Mouse (Mus musculus): ENCODE results near the gene Pdgfb. TPM values are rescaled to one million over a fixed set of nuclear protein-coding genes. Genes with fewer than 3 reads are reported as not detected.

The Pdgfb gene
- total RNA-seq, 2 experiments from 2014 or later = 13.9 to 16.7 TPM

DNA sequence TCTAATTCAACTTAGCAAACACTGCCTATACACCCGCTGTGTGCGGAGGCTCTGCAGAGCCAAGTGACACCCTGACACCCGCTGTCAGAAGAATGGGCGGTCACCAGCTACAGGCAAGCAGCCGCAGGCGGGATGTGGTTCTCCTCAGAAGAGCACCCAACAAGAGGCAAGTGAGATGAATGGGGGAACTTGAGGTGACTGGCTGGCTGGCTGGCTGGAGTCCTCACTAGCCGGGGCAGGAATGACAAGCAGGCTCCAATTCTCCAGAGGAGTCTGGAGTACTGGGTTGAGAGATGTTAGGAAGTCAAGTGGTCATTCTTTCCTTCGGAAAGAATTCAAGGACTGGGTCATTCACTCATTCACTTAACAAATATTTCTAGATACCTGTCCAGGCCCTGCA lies 58.2 kb downstream of the Pdgfb start:
- no peak for DNase-seq

DNA sequence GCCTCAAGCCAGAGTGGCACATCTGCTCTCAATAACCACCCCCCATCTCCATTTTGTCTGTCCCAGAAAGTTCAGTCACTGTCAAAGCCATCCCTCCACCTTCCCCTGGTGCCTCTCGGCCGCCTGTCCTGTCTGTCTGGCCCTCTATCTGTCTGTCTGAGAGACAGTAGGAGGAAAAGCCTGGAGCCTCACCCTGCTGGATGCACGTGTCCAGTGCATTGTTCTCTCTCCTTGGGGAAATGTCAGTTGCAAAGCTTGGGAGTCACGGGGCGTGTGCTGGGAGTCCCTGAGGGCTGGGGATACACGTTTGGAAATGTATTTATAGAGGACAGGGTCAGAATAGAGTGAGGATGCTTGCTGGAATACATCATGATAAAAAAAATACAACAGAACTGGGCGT lies 61.3 kb downstream of the Pdgfb start:
- DNase-seq = no peak

DNA sequence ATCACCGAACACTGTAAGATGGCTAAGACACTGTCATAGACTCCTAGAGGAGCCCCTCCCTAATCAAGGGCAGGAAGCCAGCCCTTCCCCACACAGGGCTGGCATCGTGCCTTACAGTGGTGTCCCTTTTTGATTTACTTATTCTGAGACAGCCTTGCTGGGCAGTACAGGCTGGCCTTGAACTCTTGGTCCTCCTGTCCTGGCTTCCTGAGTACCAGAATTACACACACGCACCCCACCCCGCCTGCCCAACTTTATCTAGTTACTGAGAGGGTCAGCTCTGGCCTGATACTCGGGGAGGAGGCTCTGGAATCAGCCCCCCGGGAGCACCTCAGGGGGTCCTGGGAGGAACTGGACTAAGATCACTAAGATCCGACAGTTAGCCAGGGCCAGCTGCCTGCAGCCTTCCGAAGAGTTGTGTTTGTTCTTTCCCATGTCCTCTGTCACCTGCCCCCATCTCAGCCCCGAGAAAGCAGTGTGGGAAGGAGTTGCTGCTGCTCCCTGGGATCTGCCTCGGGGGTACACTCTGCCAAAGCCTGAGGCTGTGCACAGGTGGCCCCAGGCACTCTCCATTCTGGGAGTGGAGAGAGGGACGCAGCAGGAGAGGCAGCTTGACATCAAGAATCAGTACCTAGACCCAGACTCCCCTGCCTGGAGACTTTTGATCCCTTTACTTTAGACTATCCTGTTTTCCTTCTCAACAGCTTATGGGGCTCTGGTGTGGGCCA lies 62.1 kb downstream of the Pdgfb start:
- no peak for DNase-seq

DNA sequence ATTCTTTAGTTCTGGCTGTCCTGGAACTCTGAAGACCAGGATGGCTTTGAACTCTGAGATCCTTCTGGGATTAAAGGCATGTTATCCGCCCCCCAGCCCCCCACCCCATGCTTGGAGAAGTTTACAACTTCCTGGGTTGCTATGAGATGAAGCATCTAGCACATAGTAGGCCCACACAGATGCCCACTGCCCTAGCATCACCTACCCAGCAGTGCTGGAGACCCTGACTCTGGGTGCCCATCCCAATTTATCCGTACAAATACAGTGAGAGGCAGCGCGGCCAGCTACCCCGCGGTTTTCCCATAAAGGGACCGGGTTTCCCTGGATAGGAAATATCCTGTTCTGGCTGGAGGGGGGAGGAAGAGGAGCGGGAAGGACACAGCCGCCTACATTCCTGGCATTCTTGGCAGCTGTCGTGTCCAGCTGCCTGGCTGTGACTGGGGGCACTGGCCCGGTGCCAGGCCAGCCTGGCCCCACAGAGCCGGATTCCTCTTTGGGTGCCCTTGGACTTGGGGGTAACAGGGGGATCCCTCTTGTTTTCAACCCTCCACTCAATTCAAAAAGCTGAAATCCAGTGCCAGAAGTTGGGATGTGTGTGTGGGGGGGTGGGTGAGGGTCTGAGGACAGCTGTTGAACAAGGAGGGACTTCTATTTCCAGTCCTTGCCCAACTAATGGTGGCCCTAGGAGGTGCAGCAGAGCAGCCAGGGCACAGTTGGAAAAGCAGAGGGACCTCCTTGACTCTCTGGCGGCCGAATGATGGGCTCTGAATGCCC lies 62.9 kb downstream of the Pdgfb start:
- peak; percentile 52 for DNase-seq

DNA sequence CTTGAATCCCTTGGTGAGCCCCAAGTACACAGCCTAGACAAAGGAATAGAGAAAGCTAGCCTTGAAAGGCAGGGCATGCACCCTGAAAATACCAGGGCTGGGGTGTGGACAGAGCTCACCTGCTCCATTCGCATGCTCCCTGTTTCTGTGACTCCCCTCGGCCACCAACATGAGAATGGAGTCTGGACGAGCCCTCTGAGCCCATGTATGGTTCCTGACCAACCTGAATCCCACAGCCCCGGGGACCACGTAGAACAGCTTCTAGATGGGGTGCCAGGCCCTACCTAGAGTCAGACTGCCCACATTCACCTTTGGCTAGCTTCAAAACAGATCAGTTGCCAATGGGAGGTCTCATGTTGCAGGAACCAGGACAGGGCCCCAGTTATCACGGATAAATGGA lies 63.6 kb downstream of the Pdgfb start:
- DNase-seq = no peak

DNA sequence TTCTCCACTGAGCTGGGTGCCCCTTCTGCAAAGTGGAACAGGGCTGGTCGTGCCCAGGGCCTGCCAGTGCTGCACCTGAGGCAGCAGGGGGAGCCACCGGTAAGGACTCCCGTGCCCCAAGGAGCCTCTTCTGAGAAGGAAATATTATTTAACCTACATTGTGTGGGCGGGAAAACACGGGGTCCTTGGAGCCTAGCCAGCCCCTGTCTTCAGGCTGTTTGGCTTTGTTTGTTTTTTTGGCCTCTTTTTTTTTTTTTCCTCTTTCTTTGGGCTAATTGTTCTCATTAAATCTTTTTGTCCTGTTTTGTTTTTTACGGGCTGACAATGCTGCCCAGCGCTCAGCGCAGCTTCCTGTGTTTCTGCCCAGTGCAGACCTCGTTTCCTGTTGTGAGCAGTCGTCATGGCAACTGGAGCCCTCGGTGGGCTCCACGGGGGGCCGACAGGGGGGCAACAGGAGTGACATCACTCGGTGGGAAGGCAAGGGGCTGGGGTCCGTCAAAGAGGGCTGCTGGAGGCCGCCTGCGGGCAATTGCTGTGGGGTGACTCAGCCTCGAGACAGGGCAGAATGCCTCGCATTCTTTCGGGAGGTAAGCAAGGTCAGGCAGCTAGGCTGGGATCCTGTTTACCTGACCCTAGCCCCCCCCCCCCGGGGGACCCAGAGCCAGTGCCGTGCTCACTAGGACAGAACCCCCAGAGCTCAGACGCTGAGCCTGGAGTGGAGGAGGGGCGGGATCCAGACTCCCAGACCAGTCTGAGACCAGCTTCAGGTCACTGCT lies 64.3 kb downstream of the Pdgfb start:
- DNase-seq = peak; percentile 63

DNA sequence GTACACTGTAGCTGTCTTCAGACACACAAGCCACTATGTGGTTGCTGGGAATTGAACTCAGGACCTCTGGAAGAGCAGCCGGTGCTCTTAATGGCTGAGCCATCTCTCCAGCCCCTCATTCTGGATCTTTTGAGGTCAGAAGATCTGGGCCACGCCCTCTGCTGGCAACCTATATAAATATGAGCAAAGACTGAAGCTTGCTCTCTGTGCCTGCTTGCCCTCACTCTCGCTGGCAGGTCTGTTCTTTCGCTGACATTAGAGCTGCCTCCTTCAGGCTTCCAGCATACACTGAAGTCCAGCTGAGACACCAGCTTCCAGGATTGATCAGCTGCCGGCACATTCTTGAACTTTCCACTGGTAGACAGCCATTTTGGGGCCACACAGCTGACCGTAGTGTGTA lies 67.1 kb downstream of the Pdgfb start:
- no peak for DNase-seq

DNA sequence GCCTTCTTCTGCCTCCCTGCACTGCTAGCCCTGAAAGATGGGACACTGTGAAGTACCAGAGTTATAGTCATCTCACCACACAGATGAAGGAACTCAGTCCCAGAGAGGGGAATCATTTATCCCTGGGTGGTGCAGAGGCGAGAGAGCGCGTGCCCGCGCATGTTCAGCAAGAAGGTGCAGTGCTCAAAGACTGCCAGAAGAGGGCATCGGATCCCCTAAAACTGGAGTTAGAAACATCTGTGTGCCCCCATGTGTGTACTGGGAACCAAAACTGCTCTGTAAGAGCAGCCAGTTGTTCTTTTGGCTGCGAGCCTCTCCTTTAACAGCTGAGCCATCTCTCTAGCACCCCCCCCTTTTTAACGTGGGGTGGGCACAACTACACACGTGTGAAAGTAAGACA lies 68.0 kb downstream of the Pdgfb start:
- no peak for DNase-seq

DNA sequence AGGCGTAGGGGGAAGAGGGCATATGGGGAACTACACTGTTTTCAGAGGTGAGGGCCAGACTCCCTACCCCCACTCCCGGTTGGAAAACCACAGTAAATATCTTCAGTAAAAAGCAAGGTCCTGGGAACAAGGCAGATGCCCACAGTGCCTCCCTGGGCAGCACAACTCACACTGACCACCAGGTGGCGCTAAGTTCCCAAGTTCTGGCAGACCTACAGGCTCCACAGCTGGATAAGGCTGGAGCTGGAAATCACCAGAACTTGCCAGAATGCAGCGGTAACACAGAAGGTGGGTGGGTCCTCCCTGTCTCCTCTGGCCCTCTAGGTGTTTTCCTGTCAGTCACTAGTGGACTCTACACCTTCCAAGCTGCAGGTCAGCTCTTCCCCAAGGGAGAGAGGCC lies 68.8 kb downstream of the Pdgfb start:
- DNase-seq = peak; percentile 79

Small RNA genes within 50 kb of the gene (microRNA-seq; reads per million reads assigned to microRNA genes)
- 1.5 to 2.9 reads per million in 2 experiments for gene Mir7213 (ENCODE audit: borderline replicate concordance in 2 of 2)

Other genes with a start within 250 kb of the Pdgfb start
- 1 to 10 TPM; 5.9 to 6.1 TPM for gene Dnal4, start 237.1 kb downstream of the Pdgfb start, total RNA-seq (2021)
- 1 to 10 TPM in 1 of 2 experiments, under 1 TPM in 1; 0.72 to 1.0 TPM for gene Nptxr, start 210.2 kb downstream of the Pdgfb start, total RNA-seq (2021)
- under 1 TPM in 1 of 2 experiments, not detected in 1; 0.61 TPM for gene Npcd, start 180.7 kb downstream of the Pdgfb start, total RNA-seq (2021)
- 10 to 100 TPM; 12.5 to 14.6 TPM for gene Cbx6, start 180.3 kb downstream of the Pdgfb start, total RNA-seq (2021)
- gene Apobec3, start 123.3 kb downstream of the Pdgfb start, total RNA-seq (2021) = 1 to 10 TPM; 2.3 to 4.0 TPM
- gene Cbx7, start 43.9 kb downstream of the Pdgfb start, total RNA-seq (2021) = 10 to 100 TPM in 1 of 2 experiments, 1 to 10 TPM in 1; 8.6 to 11.1 TPM
- gene Syngr1, start 76.4 kb upstream of the Pdgfb start, total RNA-seq (2021) = 10 to 100 TPM; 34.6 to 37.7 TPM
- gene Rpl3, start 76.9 kb upstream of the Pdgfb start, total RNA-seq (2021) = 10 to 100 TPM; 48.4 to 80.1 TPM
- 10 to 100 TPM; 13.8 to 14.6 TPM for gene Tab1, start 118.2 kb upstream of the Pdgfb start, total RNA-seq (2021)
- 1 to 10 TPM in 1 of 2 experiments, under 1 TPM in 1; 0.87 to 1.1 TPM for gene Mgat3, start 158.7 kb upstream of the Pdgfb start, total RNA-seq (2021)
- 10 to 100 TPM; 19.5 to 23.2 TPM for gene Mief1, start 219.0 kb upstream of the Pdgfb start, total RNA-seq (2021)
- 1 to 10 TPM; 4.0 to 7.5 TPM for gene AC140267.1, start 220.9 kb upstream of the Pdgfb start, total RNA-seq (2021)
- gene Atf4, start 240.2 kb upstream of the Pdgfb start, total RNA-seq (2021) = 100 to 1,000 TPM; 107 to 114 TPM
- gene Rps19bp1, start 249.3 kb upstream of the Pdgfb start, total RNA-seq (2021) = 10 to 100 TPM in 1 of 2 experiments, 1 to 10 TPM in 1; 9.9 to 11.2 TPM

All from gastrocnemius, postnatal 25 days (tissue).